Mouse (Mus musculus): ENCODE results near the gene Iars2. TPM values are rescaled to one million over a fixed set of nuclear protein-coding genes. Genes with fewer than 3 reads are reported as not detected.

The Iars2 gene
- polyA plus RNA-seq (2015; fragmentation: Nextera tagmentation; extraction: Ambion mirVana), result 18.8 and 19.6 TPM in 2 replicates

GRCm38 (mm10) chr1:185328721-185329610 is at the start of gene Iars2:
TSS of gene Iars2 (minus strand) at chr1:185329396.
- peak within 1 kb of the TSS; percentile 83 for H3K4me3 ChIP-seq
- peaks cover 15% of the 10 kb centered on the region for H3K36me3 ChIP-seq
- peak within 1 kb of the TSS; percentile 77 for H3K4me2 ChIP-seq
- peak within 1 kb of the TSS; percentile 95 for H3K27ac ChIP-seq (replicated peaks)
- under 1% methylated on average over 73 of the region's 76 CpGs for WGBS
- ATAC-seq (ENCODE audit: low FRiP score, low read depth), result peak; percentile 90
- no peaks in the 10 kb centered on the region for H3K9me3 ChIP-seq
- H3K4me1 ChIP-seq (replicated peaks), result peaks cover 30% of the 10 kb centered on the region
- H3K27me3 ChIP-seq, result no peaks in the 10 kb centered on the region
- peak within 1 kb of the TSS; percentile 88 for H3K9ac ChIP-seq

GRCm38 (mm10) chr1:185377429-185377828 is 48.2 kb upstream of the Iars2 start:
- no peaks in the 10 kb centered on the region for H3K9me3 ChIP-seq
- 95% methylated on average over 2 of the region's 2 CpGs for WGBS
- no peaks in the 10 kb centered on the region for H3K27me3 ChIP-seq
- H3K27ac ChIP-seq (replicated peaks), result no peak overlapping the region
- no peak overlapping the region for H3K4me2 ChIP-seq
- H3K4me1 ChIP-seq (replicated peaks), result no peaks in the 10 kb centered on the region
- no peak for ATAC-seq (ENCODE audit: low FRiP score, low read depth)
- H3K36me3 ChIP-seq, result peaks cover 81% of the 10 kb centered on the region
- no peak overlapping the region for H3K4me3 ChIP-seq
- no peak overlapping the region for H3K9ac ChIP-seq

- Histone ChIP-seq H3K4me3 (no peak overlapping the region), H3K4me2 (no peak overlapping the region), H3K9ac (no peak overlapping the region), H3K27ac (replicated peaks) (no peak overlapping the region), H3K9me3 (no peaks in the 10 kb centered on the region), H3K36me3 (peaks cover 82% of the 10 kb centered on the region), H3K4me1 (replicated peaks) (no peaks in the 10 kb centered on the region), H3K27me3 (no peaks in the 10 kb centered on the region)
- no peak for ATAC-seq (ENCODE audit: low FRiP score, low read depth)
These were observed 47.2 kb upstream of the Iars2 start for GRCm38 (mm10) chr1:185376390-185376789.

GRCm38 (mm10) chr1:185369979-185370378 is 40.8 kb upstream of the Iars2 start:
- H3K27ac ChIP-seq (replicated peaks), result no peak overlapping the region
- ATAC-seq (ENCODE audit: low FRiP score, low read depth), result no peak
- H3K36me3 ChIP-seq, result peaks cover 42% of the 10 kb centered on the region
- WGBS, result 96% methylated on average over 6 of the region's 6 CpGs
- H3K9me3 ChIP-seq, result no peaks in the 10 kb centered on the region
- no peak overlapping the region for H3K4me3 ChIP-seq
- no peak overlapping the region for H3K4me2 ChIP-seq
- no peaks in the 10 kb centered on the region for H3K27me3 ChIP-seq
- no peak overlapping the region for H3K9ac ChIP-seq
- H3K4me1 ChIP-seq (replicated peaks), result peaks cover 7% of the 10 kb centered on the region

- H3K27me3 ChIP-seq, result no peaks in the 10 kb centered on the region
- no peak overlapping the region for H3K4me2 ChIP-seq
- H3K27ac ChIP-seq (replicated peaks), result no peak overlapping the region
- peaks cover 20% of the 10 kb centered on the region for H3K4me1 ChIP-seq (replicated peaks)
- H3K36me3 ChIP-seq, result peaks cover 20% of the 10 kb centered on the region
- no peak for ATAC-seq (ENCODE audit: low FRiP score, low read depth)
- H3K9ac ChIP-seq, result no peak overlapping the region
- no peak overlapping the region for H3K4me3 ChIP-seq
- H3K9me3 ChIP-seq, result no peaks in the 10 kb centered on the region
- WGBS, result 90% methylated on average over 6 of the region's 6 CpGs
These were observed 38.2 kb upstream of the Iars2 start for GRCm38 (mm10) chr1:185367383-185367782.

GRCm38 (mm10) chr1:185364183-185364540 is 35.0 kb upstream of the Iars2 start:
- Histone ChIP-seq H3K9ac (peak overlapping the region; percentile 89), H3K27ac (replicated peaks) (no peak overlapping the region), H3K36me3 (0 out of 2 replicates have a peak, but pooled peaks cover 4% of the 10 kb centered on the region), H3K9me3 (no peaks in the 10 kb centered on the region), H3K4me1 (replicated peaks) (peaks cover 28% of the 10 kb centered on the region), H3K4me3 (peak overlapping the region; percentile 70), H3K4me2 (peak overlapping the region; percentile 84), H3K27me3 (no peaks in the 10 kb centered on the region)
- WGBS, result 54% methylated on average over 6 of the region's 6 CpGs
- no peak for ATAC-seq (ENCODE audit: low FRiP score, low read depth)

GRCm38 (mm10) chr1:185363526-185364182 is 34.5 kb upstream of the Iars2 start:
- Histone ChIP-seq H3K4me2 (peak overlapping the region; percentile 84), H3K9me3 (no peaks in the 10 kb centered on the region), H3K4me1 (replicated peaks) (peaks cover 28% of the 10 kb centered on the region), H3K27me3 (no peaks in the 10 kb centered on the region), H3K9ac (peak overlapping the region; percentile 89), H3K36me3 (0 out of 2 replicates have a peak, but pooled peaks cover 6% of the 10 kb centered on the region), H3K4me3 (peak overlapping the region; percentile 70), H3K27ac (replicated peaks) (peak overlapping the region; percentile 94)
- WGBS, result 5% methylated on average over 22 of the region's 22 CpGs
- ATAC-seq (ENCODE audit: low FRiP score, low read depth), result peak; percentile 13; the same call in 1 of the 2 replicates

GRCm38 (mm10) chr1:185362677-185363520 is 33.7 kb upstream of the Iars2 start, which contains the start of gene Eprs:
TSS of gene Eprs (plus strand) at chr1:185363044.
- ATAC-seq (ENCODE audit: low FRiP score, low read depth), result peak; percentile 97
- peak within 1 kb of the TSS; percentile 94 for H3K27ac ChIP-seq (replicated peaks)
- H3K4me1 ChIP-seq (replicated peaks), result peaks cover 28% of the 10 kb centered on the region
- H3K4me2 ChIP-seq, result peak within 1 kb of the TSS; percentile 84
- no peaks in the 10 kb centered on the region for H3K9me3 ChIP-seq
- peaks cover 9% of the 10 kb centered on the region for H3K36me3 ChIP-seq
- no peaks in the 10 kb centered on the region for H3K27me3 ChIP-seq
- peak within 1 kb of the TSS; percentile 70 for H3K4me3 ChIP-seq
- peak within 1 kb of the TSS; percentile 89 for H3K9ac ChIP-seq
- whole genome bisulfite sequencing, result under 1% methylated on average over 91 of the region's 92 CpGs

- H3K27me3 ChIP-seq, result no peaks in the 10 kb centered on the region
- WGBS, result 93% methylated on average over 4 of the region's 4 CpGs
- H3K4me1 ChIP-seq (replicated peaks), result peaks cover 8% of the 10 kb centered on the region
- H3K9ac ChIP-seq, result no peak overlapping the region
- H3K36me3 ChIP-seq, result peaks cover 36% of the 10 kb centered on the region
- no peaks in the 10 kb centered on the region for H3K9me3 ChIP-seq
- H3K4me2 ChIP-seq, result no peak overlapping the region
- H3K27ac ChIP-seq (replicated peaks), result no peak overlapping the region
- no peak for ATAC-seq (ENCODE audit: low FRiP score, low read depth)
- no peak overlapping the region for H3K4me3 ChIP-seq
These were observed 29.0 kb upstream of the Iars2 start for GRCm38 (mm10) chr1:185358211-185358610.

- no peaks in the 10 kb centered on the region for H3K4me1 ChIP-seq (replicated peaks)
- no peaks in the 10 kb centered on the region for H3K27me3 ChIP-seq
- no peak overlapping the region for H3K4me3 ChIP-seq
- H3K9me3 ChIP-seq, result no peaks in the 10 kb centered on the region
- no peak overlapping the region for H3K9ac ChIP-seq
- H3K36me3 ChIP-seq, result peaks cover 51% of the 10 kb centered on the region
- ATAC-seq (ENCODE audit: low FRiP score, low read depth), result no peak
- no peak overlapping the region for H3K4me2 ChIP-seq
- H3K27ac ChIP-seq (replicated peaks), result no peak overlapping the region
- 95% methylated on average over 8 of the region's 8 CpGs for WGBS
These were observed 27.1 kb upstream of the Iars2 start for GRCm38 (mm10) chr1:185356246-185356645.

GRCm38 (mm10) chr1:185354731-185355130 is 25.5 kb upstream of the Iars2 start:
- peaks cover 64% of the 10 kb centered on the region for H3K36me3 ChIP-seq
- 89% methylated on average over 4 of the region's 4 CpGs for WGBS

More at GRCm38 (mm10) chr1:185354731-185355130, 25.5 kb upstream of the Iars2 start:
- Histone ChIP-seq H3K4me3 (no peak overlapping the region), H3K4me2 (no peak overlapping the region), H3K9me3 (no peaks in the 10 kb centered on the region), H3K27ac (replicated peaks) (no peak overlapping the region), H3K9ac (no peak overlapping the region), H3K27me3 (no peaks in the 10 kb centered on the region), H3K4me1 (replicated peaks) (no peaks in the 10 kb centered on the region)
- ATAC-seq (ENCODE audit: low FRiP score, low read depth), result no peak
